Mouse (Mus musculus): ENCODE data around the gene Dip2a.

Gene Dip2a

DNA sequence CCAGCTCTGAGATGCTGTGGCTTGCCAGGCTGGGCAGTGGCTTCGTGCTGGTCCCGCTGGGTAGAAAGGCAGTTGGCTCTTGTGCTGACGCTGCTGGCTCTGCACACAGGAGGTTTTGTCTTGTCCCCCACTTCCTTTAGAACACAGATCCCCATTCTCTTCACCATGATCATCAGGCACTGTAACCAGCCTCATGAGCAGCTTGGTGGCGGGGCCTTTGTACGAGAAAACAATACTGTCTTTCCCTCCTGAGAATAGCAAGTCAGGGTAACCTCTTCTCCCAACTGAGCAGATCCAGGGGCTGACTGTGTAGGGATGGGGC is 96.5 kb downstream of the Dip2a start:
- no peak for DNase-seq (ENCODE audit: extremely low read depth, low read depth, low spot score)

DNA sequence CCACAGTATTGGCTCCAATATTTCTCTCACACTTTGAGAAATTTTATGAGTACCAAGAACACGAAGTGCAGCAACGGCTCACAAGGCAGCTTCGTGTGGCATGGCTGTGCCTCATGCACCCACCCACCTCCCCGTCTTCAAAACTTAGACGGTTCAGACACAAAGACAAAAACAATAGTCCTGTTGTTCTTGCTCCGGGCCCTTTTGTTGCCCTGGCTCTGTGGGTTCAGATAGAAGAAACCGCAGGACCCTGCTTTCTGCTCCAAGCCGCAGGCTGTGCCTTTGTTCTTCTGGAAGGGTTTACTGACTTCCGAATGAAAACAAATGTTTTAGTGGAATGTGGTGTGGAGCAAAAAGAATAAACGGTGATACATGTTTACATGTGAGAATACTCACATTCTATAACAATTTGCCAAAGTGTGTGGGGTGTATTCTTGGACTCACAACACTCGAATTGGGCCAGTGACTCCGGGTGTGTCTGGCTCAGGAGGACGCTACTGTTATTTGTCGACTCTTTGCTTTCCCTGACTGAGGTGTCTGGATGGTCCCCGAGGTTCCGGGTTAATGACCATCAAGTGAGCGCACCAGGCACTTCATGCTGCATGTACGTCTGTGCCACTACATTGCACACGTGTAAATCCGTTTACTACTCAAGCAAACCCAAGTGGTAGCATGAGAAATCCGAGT is 97.0 kb downstream of the Dip2a start:
- DNase-seq (ENCODE audit: extremely low read depth, low read depth, low spot score), result no peak

DNA sequence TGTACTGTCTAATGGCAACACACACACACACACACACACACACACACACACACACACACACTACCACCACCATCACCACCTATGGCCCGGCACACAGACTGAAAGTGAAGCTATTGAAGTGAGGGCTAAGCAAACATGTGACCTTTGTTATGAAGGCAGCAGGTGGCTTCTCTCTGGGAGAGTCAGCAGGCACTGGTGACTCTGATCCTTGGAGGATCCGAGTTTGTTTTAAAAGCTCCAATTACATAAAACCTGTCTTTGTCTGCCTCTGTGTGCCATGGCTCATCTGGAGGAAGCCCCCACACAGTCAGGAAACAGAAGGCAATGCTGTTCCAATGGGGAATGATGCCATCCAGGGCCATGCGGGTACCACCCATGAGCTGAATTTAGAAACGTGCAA is 98.5 kb downstream of the Dip2a start:
- no peak for DNase-seq (ENCODE audit: extremely low read depth, low read depth, low spot score)

DNA sequence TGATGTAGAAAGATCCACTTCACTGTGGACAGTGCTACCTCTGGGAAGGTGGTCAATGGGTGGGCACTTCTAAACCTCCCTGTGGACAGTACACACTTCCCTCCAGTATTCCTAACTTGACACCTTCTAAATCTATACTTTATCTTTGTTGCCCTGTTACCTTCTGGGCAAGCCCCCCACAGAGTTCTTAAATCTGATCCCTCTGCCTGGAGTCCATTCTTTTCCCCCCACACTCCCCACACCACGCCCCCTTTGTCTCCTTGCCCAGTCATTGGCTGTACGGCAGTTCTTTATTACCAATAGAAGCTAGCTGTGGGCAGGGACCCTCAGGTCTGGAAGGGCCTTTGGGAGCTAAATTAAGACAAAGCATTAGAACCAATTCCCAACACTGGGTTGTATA is 100.0 kb downstream of the Dip2a start:
- no peak for DNase-seq (ENCODE audit: extremely low read depth, low read depth, low spot score)

DNA sequence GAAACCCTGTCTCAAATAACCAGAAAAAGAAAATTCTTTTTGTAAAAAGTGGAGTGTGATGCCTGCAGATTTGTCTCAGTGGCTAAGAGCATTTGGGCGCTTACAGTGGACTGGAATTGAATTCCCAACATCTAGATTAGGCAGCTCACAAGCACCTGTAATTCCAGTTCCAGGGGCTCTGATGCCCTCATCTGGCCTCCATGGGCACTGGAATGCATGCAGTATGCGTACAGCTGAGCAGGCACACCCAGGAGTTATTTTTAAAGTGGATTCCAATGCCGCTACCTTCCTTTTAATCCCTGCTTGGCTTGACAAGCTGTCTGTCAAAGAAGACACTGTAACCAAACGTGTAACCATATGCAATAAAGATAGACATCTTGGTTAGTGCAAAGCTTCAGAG is 105.7 kb downstream of the Dip2a start:
- DNase-seq (ENCODE audit: extremely low read depth, low read depth, low spot score), result no peak

DNA sequence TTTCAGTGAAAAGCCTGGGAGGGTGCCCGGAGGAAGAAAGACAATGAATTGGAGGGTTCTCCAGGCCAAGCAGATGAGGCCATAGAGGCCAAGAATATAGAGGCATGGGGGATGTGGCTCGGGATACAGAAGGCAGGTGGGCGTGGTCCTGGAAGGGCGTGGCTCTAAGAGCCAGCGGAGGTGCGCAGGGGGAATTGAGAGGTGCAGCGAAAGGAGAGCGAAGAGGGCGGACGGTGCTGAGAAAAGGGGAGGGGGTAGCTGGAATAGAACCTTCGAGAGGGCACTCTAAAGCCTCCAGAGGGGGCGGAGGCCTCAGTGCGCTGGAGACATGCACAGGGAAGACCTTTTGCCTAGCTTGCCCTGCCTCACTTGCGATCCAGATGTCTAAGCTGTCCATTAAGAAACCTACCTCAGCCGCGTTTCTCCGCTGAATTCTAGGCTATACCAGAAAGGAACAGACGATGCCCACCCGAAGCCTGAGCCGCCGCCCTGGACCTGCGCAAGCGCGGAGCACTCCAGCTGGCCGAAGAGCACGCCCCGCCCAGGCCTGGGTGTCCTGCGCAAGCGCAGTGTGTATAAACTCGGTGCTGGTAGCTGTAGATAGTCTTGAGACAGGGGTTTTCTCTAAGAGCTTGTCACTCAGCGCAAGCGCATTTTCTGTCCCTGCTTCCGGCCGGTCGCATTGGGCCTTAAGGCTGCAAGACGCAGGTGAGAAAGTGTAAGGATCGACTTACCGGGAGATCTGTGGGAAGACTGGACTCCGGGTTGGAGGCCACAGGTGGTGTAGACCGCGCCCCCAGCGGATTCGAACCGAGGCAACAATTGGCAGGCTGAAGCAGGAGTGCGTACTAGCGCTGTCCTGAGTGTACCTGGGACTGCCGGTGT is 107.5 kb downstream of the Dip2a start, which contains the start of gene Prmt2:
Gene Prmt2, minus strand, starts transcription at position 525 of the 885 bp plus-strand sequence.
- DNase-seq (ENCODE audit: extremely low read depth, low read depth, low spot score), result peak; percentile 46

DNA sequence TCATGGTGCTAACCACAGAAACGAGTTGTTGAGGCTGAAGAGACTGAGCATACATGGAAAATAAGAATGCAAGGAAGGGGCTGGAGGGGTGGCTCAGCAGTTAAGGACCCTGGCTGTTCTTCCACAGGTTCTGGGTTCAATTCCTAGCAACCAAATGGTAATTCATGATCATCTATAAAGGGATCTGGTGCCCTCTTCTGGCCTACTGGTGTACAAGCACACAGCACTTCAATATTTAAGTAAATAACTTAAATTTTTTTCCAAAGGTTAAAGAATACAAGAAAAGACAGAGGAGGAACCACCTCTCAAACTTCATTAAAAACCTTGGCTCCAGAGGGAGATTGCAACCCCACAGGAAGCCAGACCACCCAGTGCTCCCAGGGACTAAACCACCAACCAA is 115.5 kb downstream of the Dip2a start:
- DNase-seq (ENCODE audit: extremely low read depth, low read depth, low spot score), result no peak

DNA sequence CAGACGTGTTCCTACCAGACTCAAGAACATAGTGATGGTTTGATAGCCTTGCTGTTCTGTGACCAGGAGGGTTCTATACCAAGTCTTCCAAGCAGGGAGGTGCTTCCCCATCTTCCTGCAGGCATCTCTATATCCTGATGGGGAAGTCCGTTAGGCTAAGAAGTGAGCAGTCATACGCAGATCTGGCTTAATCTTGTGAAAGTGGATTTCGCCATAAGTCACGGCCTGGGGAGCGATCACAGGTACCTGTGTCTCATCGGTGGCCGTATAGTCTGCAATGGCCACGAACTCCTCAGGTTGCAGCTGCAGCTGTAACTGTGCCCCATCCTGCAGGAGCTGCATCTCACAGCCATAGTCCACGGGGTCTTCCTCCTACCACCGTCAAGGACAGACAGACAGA is 119.1 kb downstream of the Dip2a start:
- no peak for DNase-seq (ENCODE audit: extremely low read depth, low read depth, low spot score)

DNA sequence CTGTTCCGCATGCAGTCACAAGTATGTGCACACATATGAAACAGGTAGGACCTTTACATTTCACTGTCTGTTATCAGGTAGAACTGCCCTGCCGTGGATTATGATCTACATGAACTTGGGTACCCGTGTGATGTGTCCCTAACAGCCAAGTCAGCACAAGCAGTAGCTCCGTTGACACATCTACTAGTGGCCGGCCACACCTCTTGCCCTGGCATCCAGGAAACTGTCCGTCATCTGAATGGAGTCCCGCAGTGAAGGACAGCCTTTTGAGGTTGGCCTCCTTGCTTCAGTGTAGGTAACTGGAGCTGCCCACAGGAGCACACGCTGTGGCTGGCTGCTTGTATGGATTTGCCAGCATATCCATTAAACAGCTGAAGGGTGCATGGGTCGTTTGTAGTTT is 126.9 kb downstream of the Dip2a start:
- no peak for DNase-seq (ENCODE audit: extremely low read depth, low read depth, low spot score)

DNA sequence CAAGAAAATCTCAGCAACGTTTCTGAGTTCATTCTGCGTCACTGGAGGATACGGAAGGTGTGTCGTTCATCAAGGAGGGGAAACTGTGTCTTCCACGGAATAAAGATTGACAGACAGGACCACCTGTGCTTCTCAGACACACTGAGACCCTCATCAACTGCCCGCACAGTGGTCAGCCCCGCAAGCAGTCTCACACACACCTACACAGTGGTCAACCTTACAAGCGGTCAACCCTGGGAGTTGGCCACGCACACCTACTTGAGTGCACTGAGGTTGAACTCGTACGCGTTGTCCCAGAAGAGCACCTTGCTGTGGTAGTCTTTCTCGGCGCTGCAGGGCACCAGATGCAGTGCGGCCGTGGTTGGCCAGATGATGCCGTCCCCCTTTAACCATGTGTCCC is 128.0 kb downstream of the Dip2a start:
- DNase-seq (ENCODE audit: extremely low read depth, low read depth, low spot score), result no peak

DNA sequence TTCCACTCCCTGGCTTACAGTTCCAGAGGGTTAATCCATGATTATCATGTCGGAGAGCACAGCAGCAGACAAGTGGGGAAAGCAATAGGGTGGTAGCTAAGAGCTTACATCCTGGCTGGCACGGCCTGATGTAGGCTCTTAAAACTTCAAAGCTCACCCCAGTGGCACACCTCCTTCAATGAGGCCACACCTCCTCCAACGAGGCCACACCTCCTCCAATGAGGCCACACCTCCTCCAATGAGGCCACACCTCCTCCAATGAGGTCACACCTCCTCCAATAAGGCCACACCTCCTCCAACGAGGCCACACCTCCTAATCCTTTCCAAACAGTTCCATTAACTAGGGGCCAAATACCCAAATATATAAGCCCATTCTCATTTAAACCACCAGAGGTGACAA is 130.9 kb downstream of the Dip2a start:
- no peak for DNase-seq (ENCODE audit: extremely low read depth, low read depth, low spot score)

DNA sequence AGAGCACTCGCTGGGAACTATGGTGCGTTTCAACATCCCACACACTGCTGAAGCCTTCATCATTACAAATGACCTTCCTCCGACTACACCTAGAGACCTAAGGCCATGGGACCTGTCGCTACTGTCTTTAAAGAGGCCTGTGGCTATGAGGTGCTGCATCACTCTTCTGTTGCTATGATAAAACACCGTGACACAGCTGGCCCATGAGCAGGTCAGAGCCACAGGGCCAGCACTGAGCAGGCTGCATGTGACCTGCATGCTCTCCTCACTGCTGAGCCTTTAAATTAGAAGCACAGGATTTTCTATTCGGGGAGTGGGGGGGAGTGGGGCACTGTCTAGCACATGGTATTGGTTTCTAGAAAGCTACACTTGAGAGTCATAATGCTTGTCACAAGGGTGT is 133.0 kb downstream of the Dip2a start:
- DNase-seq (ENCODE audit: extremely low read depth, low read depth, low spot score), result no peak

DNA sequence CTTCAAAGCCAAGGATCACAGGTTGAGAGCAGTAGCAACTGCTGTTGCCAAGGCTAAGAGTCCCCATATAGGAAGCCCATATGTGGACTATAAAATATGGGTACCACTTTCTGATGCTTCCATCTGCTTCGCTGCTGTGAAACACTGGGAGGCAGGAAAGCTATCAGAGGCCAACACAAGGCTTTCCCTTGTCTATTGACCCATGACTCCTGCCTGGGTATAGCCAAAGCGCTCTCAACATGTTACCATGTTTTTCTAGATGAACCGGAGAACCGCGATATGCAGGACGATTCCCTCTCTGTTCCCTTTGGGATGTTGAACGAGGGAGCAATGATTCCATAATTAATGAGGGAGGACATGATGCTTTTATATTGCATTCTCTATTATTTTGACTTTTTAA is 134.3 kb downstream of the Dip2a start:
- no peak for DNase-seq (ENCODE audit: extremely low read depth, low read depth, low spot score)
